Mouse (Mus musculus) adrenal gland, adult 18-20 months (tissue): ENCODE data around the gene Nit2. TPM values are rescaled to one million over a fixed set of nuclear protein-coding genes. Genes with fewer than 3 reads are reported as not detected.
"Not testable (repeated sequence)": the region's sequence is repeated elsewhere in the genome, so short reads cannot be mapped to it uniquely, and the experiment has no call there.

Experiments used
- DNase-seq, 2 experiments: peaks; one replicate each; pipeline ENCODE4 v3.0.0; 2021 to 2022; ENCODE audit warnings: low spot score in 2 of 2
- long read RNA-seq, 2 experiments: library from polyadenylated mRNA; stranded (forward); transcript quantifications; one replicate each; pipeline ENCODE4 v2.0.0; 2021
- total RNA-seq, 2 experiments: library from RNA; stranded (reverse); gene quantifications; 1 replicate in 1 of 2; 2 replicates in 1 of 2; pipeline ENCODE4 v1.2.3; 2021

Nit2 gene
- total RNA-seq, result 10 to 100 TPM; 36.8 to 38.8 TPM
- long read RNA-seq, experiment 1, transcript Nit2-201 (10 exons, 1,286 nt), result major isoform, 19 of 21 reads
- long read RNA-seq, experiment 1, partial matches to known transcripts, result 0 of 21 reads
- long read RNA-seq, experiment 1, other reads (novel, unspliced or antisense), result 2 of 21 reads
- long read RNA-seq, experiment 2, transcript Nit2-201 (10 exons, 1,286 nt), result major isoform, 46 of 54 reads
- long read RNA-seq, experiment 2, partial matches to known transcripts, result 5 of 54 reads
- long read RNA-seq, experiment 2, other reads (novel, unspliced or antisense), result 2 of 54 reads

GRCm38 (mm10) chr16:57166611-57167513 is at the start of gene Nit2:
Gene Nit2 (minus strand): TSS chr16:57167341.
- peak; percentile 97 to 98 for DNase-seq

- no peak for DNase-seq
Observed at GRCm38 (mm10) chr16:57215957-57216356, 48.8 kb upstream of the Nit2 start.

GRCm38 (mm10) chr16:57211037-57211436 is 43.9 kb upstream of the Nit2 start:
- DNase-seq, result no peak

- no peak for DNase-seq
Observed at GRCm38 (mm10) chr16:57208342-57208741, 41.2 kb upstream of the Nit2 start.

- no peak for DNase-seq
Observed at GRCm38 (mm10) chr16:57197281-57197680, 30.1 kb upstream of the Nit2 start.

GRCm38 (mm10) chr16:57196590-57196989 is 29.4 kb upstream of the Nit2 start:
- no peak for DNase-seq

GRCm38 (mm10) chr16:57191214-57191613 is 24.1 kb upstream of the Nit2 start:
- no peak for DNase-seq

GRCm38 (mm10) chr16:57190390-57190789 is 23.2 kb upstream of the Nit2 start:
- no peak for DNase-seq

GRCm38 (mm10) chr16:57189493-57189892 is 22.4 kb upstream of the Nit2 start:
- no peak for DNase-seq

GRCm38 (mm10) chr16:57186618-57187017 is 19.5 kb upstream of the Nit2 start:
- DNase-seq, result no peak

GRCm38 (mm10) chr16:57182037-57182436 is 14.9 kb upstream of the Nit2 start:
- no peak for DNase-seq

- no peak for DNase-seq
Observed at GRCm38 (mm10) chr16:57181180-57181579, 14.0 kb upstream of the Nit2 start.

GRCm38 (mm10) chr16:57177664-57178063 is 10.5 kb upstream of the Nit2 start:
- no peak for DNase-seq

GRCm38 (mm10) chr16:57177254-57177653 is 10.1 kb upstream of the Nit2 start:
- DNase-seq, result no peak

GRCm38 (mm10) chr16:57176276-57176675 is 9.1 kb upstream of the Nit2 start:
- no peak for DNase-seq

GRCm38 (mm10) chr16:57175751-57176150 is 8.6 kb upstream of the Nit2 start:
- no peak for DNase-seq

- DNase-seq, result not testable (repeated sequence)
Observed at GRCm38 (mm10) chr16:57174480-57174879, 7.3 kb upstream of the Nit2 start.

GRCm38 (mm10) chr16:57171570-57171969 is 4.4 kb upstream of the Nit2 start:
- no peak for DNase-seq

- no peak for DNase-seq
Observed at GRCm38 (mm10) chr16:57171161-57171560, 4.0 kb upstream of the Nit2 start.

GRCm38 (mm10) chr16:57168236-57168635 is 1.1 kb upstream of the Nit2 start:
- no peak for DNase-seq

GRCm38 (mm10) chr16:57167514-57167912 is 372 bp upstream of the Nit2 start:
- no peak for DNase-seq

GRCm38 (mm10) chr16:57166086-57166485 is 1.1 kb downstream of the Nit2 start:
- DNase-seq, result no peak
